Mouse (Mus musculus): ENCODE data around the gene Gm28043. TPM values are rescaled to one million over a fixed set of nuclear protein-coding genes. Genes with fewer than 3 reads are reported as not detected.

The Gm28043 gene
- total and polyA plus RNA-seq, 3 experiments = 1.3 to 3.4 TPM; not detected in 1

- Histone ChIP-seq H3K79me2 (ENCODE audit: control insufficient read depth, insufficient read depth, low read length, poor library complexity) (no peaks in the 10 kb centered on the region), H3K27ac (ENCODE audit: control insufficient read depth, low read depth, low read length) (peak overlapping the region; percentile 12; the same call in 1 of the 2 replicates), H3K27me3 (ENCODE audit: control insufficient read depth in 1 of 2, insufficient read depth in 2 of 2, low read length in 2 of 2) (no peaks in the 10 kb centered on the region), H3K9ac (ENCODE audit: control insufficient read depth, low read depth, low read length, poor library complexity, severe bottlenecking) (no peak overlapping the region), H3K9me3 (replicated peaks; ENCODE audit: insufficient read depth, low read length) (no peaks in the 10 kb centered on the region), H3K36me3 (ENCODE audit: control insufficient read depth in 1 of 2, insufficient read depth in 2 of 2, low read length in 2 of 2) (peaks cover 10 to 21% of the 10 kb centered on the region in 2 experiments), H3K4me3 (ENCODE audit: control insufficient read depth in 1 of 2, insufficient read depth in 1 of 2, low read depth in 2 of 2, low read length in 2 of 2) (no peak overlapping the region), H3K4me1 (ENCODE audit: control insufficient read depth in 1 of 2, insufficient read depth in 2 of 2, low read length in 2 of 2) (peaks cover 11 to 20% of the 10 kb centered on the region in 2 experiments)
- DNase-seq (ENCODE audit: low read depth, low spot score) = peak; percentile 73
- TF ChIP-seq SMC3 (IDR thresholded peaks at IDR 0.05; ENCODE audit: low read depth, low read length) (peak; percentile 84), MAFK (IDR thresholded peaks at IDR 0.05; ENCODE audit: borderline replicate concordance, low read depth, low read length) (no peak), GATA1 (IDR thresholded peaks at IDR 0.05; ENCODE audit: low read depth, low read length) (no peak), SIN3A (IDR thresholded peaks at IDR 0.05; ENCODE audit: low read length) (no peak), GABPA (IDR thresholded peaks at IDR 0.05; ENCODE audit: low read depth, low read length) (no peak), CTCF (IDR thresholded peaks at IDR 0.05 in 2 of 3, conservative IDR thresholded peaks at IDR 0.05 in 1 of 3; ENCODE audit: control insufficient read depth in 1 of 3, insufficient read depth in 1 of 3, low read depth in 2 of 3, low read length in 3 of 3, poor library complexity in 1 of 3, severe bottlenecking in 1 of 3) (peak; percentile 53 to 82 (median 78)), ZC3H11A (IDR thresholded peaks at IDR 0.05; ENCODE audit: low read depth, low read length) (peak; percentile 76), ZNF384 (IDR thresholded peaks at IDR 0.05; ENCODE audit: low read depth, low read length) (0 out of 2 replicates have a peak, but pooled peaks have one; percentile 17), MAX (IDR thresholded peaks at IDR 0.05; ENCODE audit: low read length) (no peak), HCFC1 (IDR thresholded peaks at IDR 0.05; ENCODE audit: low read depth, low read length) (no peak), ELF1 (IDR thresholded peaks at IDR 0.05; ENCODE audit: low read depth, low read length) (no peak), ZKSCAN1 (IDR thresholded peaks at IDR 0.05; ENCODE audit: low read depth, low read length) (no peak), RAD21 (IDR thresholded peaks at IDR 0.05; ENCODE audit: low read depth, low read length) (peak; percentile 74)
Measured at GRCm38 (mm10) chr17:29636118-29636517, 21.4 kb downstream of the Gm28043 start.

GRCm38 (mm10) chr17:29637377-29637776 is 22.7 kb downstream of the Gm28043 start:
- no peaks in the 10 kb centered on the region for H3K9me3 ChIP-seq (replicated peaks; ENCODE audit: insufficient read depth, low read length)
- peaks cover 11 to 20% of the 10 kb centered on the region in 2 experiments for H3K4me1 ChIP-seq (ENCODE audit: control insufficient read depth in 1 of 2, insufficient read depth in 2 of 2, low read length in 2 of 2)
- peak; percentile 92 for DNase-seq (ENCODE audit: low read depth, low spot score)
- H3K27ac ChIP-seq (ENCODE audit: control insufficient read depth, low read depth, low read length) = peak overlapping the region; percentile 94
- H3K27me3 ChIP-seq (ENCODE audit: control insufficient read depth in 1 of 2, insufficient read depth in 2 of 2, low read length in 2 of 2) = no peaks in the 10 kb centered on the region
- H3K4me3 ChIP-seq (ENCODE audit: control insufficient read depth in 1 of 2, insufficient read depth in 1 of 2, low read depth in 2 of 2, low read length in 2 of 2) = peak overlapping the region in 1 of 2 experiments; percentile 20; a peak in 1 of 4 replicates
- peak overlapping the region; percentile 52 for H3K9ac ChIP-seq (ENCODE audit: control insufficient read depth, low read depth, low read length, poor library complexity, severe bottlenecking)
- H3K36me3 ChIP-seq (ENCODE audit: control insufficient read depth in 1 of 2, insufficient read depth in 2 of 2, low read length in 2 of 2) = peaks cover 6 to 21% of the 10 kb centered on the region in 2 experiments
- H3K79me2 ChIP-seq (ENCODE audit: control insufficient read depth, insufficient read depth, low read length, poor library complexity) = no peaks in the 10 kb centered on the region
- TF ChIP-seq TAL1 (IDR thresholded peaks at IDR 0.05; ENCODE audit: low read length) = 0 out of 2 replicates have a peak, but pooled peaks have one; percentile 3
- TF ChIP-seq ZNF384 (IDR thresholded peaks at IDR 0.05; ENCODE audit: low read depth, low read length) = peak; percentile 37
- TF ChIP-seq NELFE (IDR thresholded peaks at IDR 0.05; ENCODE audit: low read depth, low read length) = no peak
- TF ChIP-seq CTCF (IDR thresholded peaks at IDR 0.05 in 2 of 3, conservative IDR thresholded peaks at IDR 0.05 in 1 of 3; ENCODE audit: control insufficient read depth in 1 of 3, insufficient read depth in 1 of 3, low read depth in 2 of 3, low read length in 3 of 3, poor library complexity in 1 of 3, severe bottlenecking in 1 of 3) = no peak
- TF ChIP-seq ZKSCAN1 (IDR thresholded peaks at IDR 0.05; ENCODE audit: low read depth, low read length) = no peak
- no peak for TF ChIP-seq SMC3 (IDR thresholded peaks at IDR 0.05; ENCODE audit: low read depth, low read length)
- TF ChIP-seq ETS1 (IDR thresholded peaks at IDR 0.05; ENCODE audit: low read depth, low read length) = peak; percentile 83
- no peak for TF ChIP-seq MEF2A (IDR thresholded peaks at IDR 0.05; ENCODE audit: extremely low read depth, insufficient replicate concordance, low read depth, low read length, poor library complexity, severe bottlenecking)
- 0 out of 2 replicates have a peak, but pooled peaks have one; percentile 35 for TF ChIP-seq MAX (IDR thresholded peaks at IDR 0.05; ENCODE audit: low read length)
- no peak for TF ChIP-seq USF1 (IDR thresholded peaks at IDR 0.05; ENCODE audit: low read depth, low read length)
- TF ChIP-seq MYC (IDR thresholded peaks at IDR 0.05; ENCODE audit: low read depth, low read length) = 0 out of 2 replicates have a peak, but pooled peaks have one; percentile 15
- no peak for TF ChIP-seq POLR2AphosphoS2 (IDR thresholded peaks at IDR 0.05; ENCODE audit: low read length)
- TF ChIP-seq BHLHE40 (IDR thresholded peaks at IDR 0.05; ENCODE audit: borderline replicate concordance, low read depth, low read length) = no peak
- TF ChIP-seq E2F4 (IDR thresholded peaks at IDR 0.05; ENCODE audit: borderline replicate concordance, low read depth, low read length) = no peak
- TF ChIP-seq MYB (IDR thresholded peaks at IDR 0.05; ENCODE audit: low read depth, low read length) = no peak
- TF ChIP-seq TBP (IDR thresholded peaks at IDR 0.05; ENCODE audit: low read depth, low read length) = no peak
- 0 out of 2 replicates have a peak, but pooled peaks have one; percentile 17 for TF ChIP-seq RCOR1 (IDR thresholded peaks at IDR 0.05; ENCODE audit: low read depth, low read length)
- no peak for TF ChIP-seq POLR2AphosphoS5 (IDR thresholded peaks at IDR 0.05; ENCODE audit: borderline replicate concordance, low read depth, low read length)
- TF ChIP-seq KAT2A (conservative IDR thresholded peaks at IDR 0.05; ENCODE audit: low read depth, low read length) = no peak
- TF ChIP-seq MXI1 (IDR thresholded peaks at IDR 0.05; ENCODE audit: low read depth, low read length) = peak; percentile 54; the same call in 1 of the 2 replicates
- TF ChIP-seq MAFK (IDR thresholded peaks at IDR 0.05; ENCODE audit: borderline replicate concordance, low read depth, low read length) = no peak
- TF ChIP-seq UBTF (IDR thresholded peaks at IDR 0.05; ENCODE audit: borderline replicate concordance, insufficient read depth, low read depth, low read length) = no peak
